Mouse (Mus musculus) left cerebral cortex, adult 9 months (tissue): Measurements from ENCODE around the gene Robo1.

ENCODE experiments used
- DNase-seq, 2 experiments: peaks; one replicate each; pipeline ENCODE4 v3.0.0; 2022; ENCODE audit warnings: low spot score in 2 of 2

The Robo1 gene

DNA sequence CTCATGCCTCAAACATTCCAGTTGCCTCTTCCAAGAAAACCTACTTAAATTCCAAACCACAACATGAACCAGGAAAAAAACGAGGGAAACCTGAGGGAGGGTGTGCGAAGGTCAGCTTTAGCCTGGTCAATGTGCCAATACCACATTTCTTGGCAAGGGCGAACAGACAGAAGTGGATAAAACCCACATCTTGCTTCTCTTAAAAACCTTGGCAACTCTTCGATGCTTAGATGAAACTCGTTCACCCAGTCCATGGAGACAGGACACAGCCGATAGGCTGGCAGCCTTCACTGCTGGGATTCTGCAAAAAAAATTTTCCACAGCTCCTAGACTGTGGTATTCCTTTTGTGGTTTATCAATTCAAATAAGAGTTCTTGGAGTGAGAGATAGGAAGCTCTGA, 690.6 kb downstream of the Robo1 start:
- no peak for DNase-seq

DNA sequence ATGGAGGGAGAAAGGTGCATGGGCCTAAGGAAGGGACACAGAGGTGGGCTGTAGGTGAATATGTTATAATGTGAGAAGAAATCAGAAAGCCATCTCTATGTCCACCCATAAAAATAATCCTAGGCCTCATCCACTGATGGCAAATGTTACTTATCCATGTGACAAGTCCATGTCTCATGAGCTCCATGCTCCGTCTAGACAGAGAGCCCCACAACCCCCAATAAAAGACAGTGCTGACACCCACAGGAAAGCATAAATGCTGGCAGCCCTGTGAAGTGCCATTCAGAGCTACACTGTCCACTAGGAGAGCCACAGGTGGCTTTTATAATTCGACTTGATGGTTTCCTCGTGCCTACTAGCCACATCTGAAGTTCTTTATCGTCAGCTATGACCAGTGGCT, 694.6 kb downstream of the Robo1 start:
- no peak for DNase-seq

- no peak for DNase-seq
These were observed 696.5 kb downstream of the Robo1 start for GRCm38 (mm10) chr16:73004601-73005000.

DNA sequence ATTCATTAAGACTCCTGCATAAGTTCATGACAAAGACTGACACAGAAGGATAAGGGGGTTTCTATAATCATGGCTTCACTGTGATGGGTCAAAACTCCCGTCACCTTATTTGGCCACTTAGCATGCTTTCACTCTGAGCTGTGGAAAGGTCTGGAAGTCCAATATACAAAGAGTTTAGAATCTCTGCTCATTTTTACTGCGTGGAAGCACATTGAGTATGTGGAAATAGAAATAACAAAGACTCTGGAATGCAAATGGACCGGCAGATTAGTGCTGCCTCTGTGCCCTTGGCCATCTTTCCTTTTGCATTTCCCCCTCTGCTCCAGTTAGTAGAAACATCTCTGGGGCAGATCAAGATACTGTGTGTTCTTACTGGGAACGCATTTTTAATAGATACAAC, 697.7 kb downstream of the Robo1 start:
- DNase-seq: no peak

- no peak for DNase-seq
These were observed 699.3 kb downstream of the Robo1 start for GRCm38 (mm10) chr16:73007434-73007833.

GRCm38 (mm10) chr16:73011313-73011712, 703.2 kb downstream of the Robo1 start:
- DNase-seq: no peak

GRCm38 (mm10) chr16:73012926-73013325, 704.8 kb downstream of the Robo1 start:
- no peak for DNase-seq

GRCm38 (mm10) chr16:73014544-73014943, 706.4 kb downstream of the Robo1 start:
- no peak for DNase-seq

- DNase-seq: no peak
These were observed 707.9 kb downstream of the Robo1 start for GRCm38 (mm10) chr16:73015976-73016375.

- no peak for DNase-seq
These were observed 708.7 kb downstream of the Robo1 start for GRCm38 (mm10) chr16:73016801-73017200.

- DNase-seq: no peak
These were observed 716.2 kb downstream of the Robo1 start for GRCm38 (mm10) chr16:73024326-73024725.

DNA sequence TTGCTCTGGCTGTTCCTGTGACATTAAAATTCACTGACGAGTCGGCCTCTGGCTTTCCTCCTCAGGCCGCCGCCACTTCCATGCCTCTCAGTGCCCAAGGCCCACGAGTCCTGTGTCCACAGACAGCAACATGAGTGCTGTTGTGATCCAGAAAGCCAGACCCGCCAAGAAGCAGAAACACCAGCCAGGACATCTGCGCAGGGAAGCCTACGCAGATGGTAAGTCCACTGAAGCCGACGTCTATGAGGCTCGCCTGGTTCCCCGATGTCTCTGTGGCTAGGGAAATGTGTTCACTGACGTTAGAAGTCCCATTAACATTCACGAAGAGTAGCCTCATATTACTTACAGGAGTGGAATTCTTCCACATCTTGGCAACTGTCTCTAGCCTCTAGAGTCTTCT, 719.6 kb downstream of the Robo1 start:
- no peak for DNase-seq

DNA sequence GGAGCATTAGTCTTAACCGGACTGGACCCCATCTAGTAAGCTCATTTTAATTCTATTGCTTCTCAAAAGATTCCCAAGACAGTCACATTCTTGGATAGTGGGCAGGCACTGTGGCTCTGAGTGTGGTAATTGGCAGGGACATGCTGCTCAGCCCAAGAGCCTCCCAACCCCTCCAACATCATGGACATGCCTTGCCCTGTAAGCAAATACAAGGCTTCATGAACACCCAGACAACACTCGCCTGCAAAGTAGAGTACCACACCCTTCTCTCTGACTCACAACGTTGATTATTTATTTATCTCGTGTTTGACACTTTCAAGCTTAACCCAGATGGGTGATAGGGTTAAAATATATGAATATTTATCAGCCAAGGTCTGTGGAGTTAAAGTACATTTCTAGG, 722.9 kb downstream of the Robo1 start:
- DNase-seq: no peak

DNA sequence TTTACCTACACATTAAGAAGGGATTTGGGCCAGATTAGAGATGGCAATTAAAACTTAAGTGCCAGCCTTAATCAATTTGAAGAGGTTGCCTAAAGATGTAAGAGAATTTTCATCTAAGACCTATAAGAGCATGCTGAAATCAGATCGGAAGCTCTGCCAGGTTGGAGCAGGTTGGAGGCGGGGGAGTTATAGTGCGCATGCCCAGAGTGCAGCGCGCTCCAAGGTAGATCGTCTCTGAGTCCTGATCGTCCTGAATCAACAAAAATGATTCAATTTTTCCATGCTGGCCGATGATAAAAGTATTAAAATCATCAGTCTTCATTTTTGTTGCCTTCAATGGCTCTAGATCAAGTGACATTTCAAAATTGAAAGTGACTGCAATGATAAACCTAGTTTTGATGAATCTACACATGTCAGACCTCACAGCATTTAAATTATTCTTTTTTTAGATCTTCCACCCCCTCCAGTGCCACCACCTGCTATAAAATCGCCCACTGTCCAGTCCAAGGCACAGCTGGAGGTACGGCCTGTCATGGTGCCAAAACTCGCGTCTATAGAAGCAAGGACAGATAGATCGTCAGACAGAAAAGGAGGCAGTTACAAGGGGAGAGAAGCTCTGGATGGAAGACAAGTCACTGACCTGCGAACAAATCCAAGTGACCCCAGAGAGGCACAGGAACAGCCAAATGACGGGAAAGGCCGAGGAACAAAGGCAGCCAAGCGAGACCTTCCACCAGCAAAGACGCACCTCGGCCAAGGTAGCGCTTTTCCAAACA, 727.3 kb downstream of the Robo1 start:
- no peak for DNase-seq

DNA sequence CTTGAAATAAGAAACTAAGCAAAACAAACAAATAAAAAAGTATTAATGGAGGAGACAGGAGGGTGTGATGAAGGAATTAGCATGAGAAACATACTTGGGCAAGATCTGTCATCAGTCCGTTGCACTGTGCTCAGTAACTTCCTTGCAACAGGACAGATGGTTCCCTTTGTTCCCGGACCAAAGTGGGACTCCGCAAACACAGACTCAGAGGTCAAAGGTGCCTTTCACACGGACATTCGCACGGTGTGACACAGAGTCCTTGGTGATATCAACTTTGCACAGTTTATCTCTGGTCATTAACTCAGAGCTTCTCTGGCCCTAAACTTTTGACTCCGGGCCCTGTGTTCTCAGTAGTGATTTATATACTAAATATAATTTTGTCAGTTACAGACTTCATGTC, 730.4 kb downstream of the Robo1 start:
- DNase-seq: no peak

DNA sequence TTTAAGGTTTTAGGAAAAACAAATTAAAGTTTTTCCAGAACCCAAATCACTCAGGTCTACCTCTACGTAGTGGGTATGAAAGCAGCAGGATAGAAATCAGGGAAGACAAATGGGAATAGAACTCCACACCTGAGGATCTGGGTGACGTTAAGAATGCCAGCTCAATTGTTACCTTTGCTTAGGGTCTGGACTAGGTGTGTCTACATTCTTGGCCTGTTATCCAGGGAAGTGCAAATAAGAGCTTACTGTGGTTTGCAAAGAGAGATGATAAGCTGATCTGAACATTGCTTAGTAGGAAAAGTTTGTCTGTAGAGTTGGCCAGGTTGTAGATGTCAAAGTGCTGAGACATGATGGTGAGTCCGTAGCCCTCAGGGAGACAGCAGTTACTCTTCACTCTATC, 754.4 kb downstream of the Robo1 start:
- no peak for DNase-seq

DNA sequence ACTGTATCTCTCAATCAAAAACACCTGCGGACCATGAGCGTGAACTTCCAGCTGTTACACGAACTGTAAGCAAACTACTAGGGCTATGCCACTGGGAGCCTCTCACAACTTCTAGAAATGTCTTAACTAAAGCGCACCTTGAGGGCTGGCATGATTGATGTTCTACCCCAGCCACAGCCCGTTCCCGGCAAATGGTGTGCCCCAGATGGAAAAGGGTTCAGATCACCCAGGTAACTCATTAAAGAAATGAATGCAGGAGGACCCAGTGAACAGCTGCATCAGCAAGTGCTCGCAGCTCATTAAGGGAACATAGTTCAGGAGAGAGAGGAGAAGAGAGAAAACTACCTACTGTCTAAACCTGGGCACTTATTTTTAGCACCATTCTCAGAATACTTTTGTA, 759.7 kb downstream of the Robo1 start:
- no peak for DNase-seq

- DNase-seq: no peak
These were observed 763.9 kb downstream of the Robo1 start for GRCm38 (mm10) chr16:73072047-73072446.

DNA sequence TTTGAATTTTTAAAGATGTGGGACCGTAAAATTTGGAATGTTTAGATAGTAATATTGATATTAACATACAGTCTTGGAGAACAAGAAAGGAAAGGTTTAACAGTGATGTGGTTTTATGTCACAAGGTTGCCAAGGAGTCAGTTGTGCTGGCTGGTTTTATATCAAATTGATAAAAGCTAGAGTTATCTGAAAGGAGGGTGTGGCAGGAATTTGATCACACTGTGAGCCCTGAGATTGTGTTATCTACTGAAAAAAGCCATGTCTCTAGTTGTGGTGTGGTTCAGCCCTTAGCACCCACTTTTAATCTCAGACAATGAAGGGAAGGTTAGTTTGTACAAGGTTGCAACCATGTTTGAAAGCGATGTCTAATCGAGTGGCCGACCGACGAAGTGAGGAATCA, 764.8 kb downstream of the Robo1 start:
- DNase-seq: no peak

- DNase-seq: no peak
These were observed 774.3 kb downstream of the Robo1 start for GRCm38 (mm10) chr16:73082420-73082819.

- no peak for DNase-seq
These were observed 775.0 kb downstream of the Robo1 start for GRCm38 (mm10) chr16:73083077-73083476.
